Mouse (Mus musculus) adrenal gland, adult (tissue): Measurements from ENCODE around the gene Htr6.
A peak's percentile ranks its signal among the peaks of the same experiment; 100 is the strongest.

Experiments
- DNase-seq, 2 experiments: peaks; one replicate each; pipeline ENCODE4 v3.0.0; 2022 to 2023; ENCODE audit warnings: low spot score in 1 of 2; ENCODE audit not compliant: inconsistent age in 2 of 2

The Htr6 gene

GRCm38 (mm10) chr4:139088982-139089671, 13.8 kb upstream of the Htr6 start:
- DNase-seq: no peak

- no peak for DNase-seq
These were observed 11.6 kb upstream of the Htr6 start for GRCm38 (mm10) chr4:139086984-139087383.

- peak; percentile 77 to 94 for DNase-seq
These were observed 10.7 kb upstream of the Htr6 start for GRCm38 (mm10) chr4:139086037-139086436.

- DNase-seq: no peak
These were observed 10.0 kb upstream of the Htr6 start for GRCm38 (mm10) chr4:139085337-139085736.

GRCm38 (mm10) chr4:139082790-139083564, 7.6 kb upstream of the Htr6 start:
- DNase-seq: no peak

- peak; percentile 62 to 81 for DNase-seq
These were observed 6.0 kb upstream of the Htr6 start for GRCm38 (mm10) chr4:139081270-139081931.

GRCm38 (mm10) chr4:139080259-139080658, 4.9 kb upstream of the Htr6 start:
- DNase-seq: no peak

GRCm38 (mm10) chr4:139079439-139079838, 4.1 kb upstream of the Htr6 start:
- no peak for DNase-seq

- DNase-seq: peak in 1 of 2 experiments; percentile 68
These were observed 3.4 kb upstream of the Htr6 start for GRCm38 (mm10) chr4:139078726-139079125.

GRCm38 (mm10) chr4:139078313-139078712, 2.9 kb upstream of the Htr6 start:
- DNase-seq: peak in 1 of 2 experiments; percentile 70

- DNase-seq: no peak
These were observed 545 bp upstream of the Htr6 start for GRCm38 (mm10) chr4:139075915-139076314.

GRCm38 (mm10) chr4:139074060-139074459, 1.3 kb downstream of the Htr6 start:
- no peak for DNase-seq

- no peak for DNase-seq
These were observed 7.1 kb downstream of the Htr6 start for GRCm38 (mm10) chr4:139068287-139068686.

- DNase-seq: no peak
These were observed 10.5 kb downstream of the Htr6 start for GRCm38 (mm10) chr4:139064831-139065230.

GRCm38 (mm10) chr4:139059569-139059968, 15.8 kb downstream of the Htr6 start:
- DNase-seq: peak in 1 of 2 experiments; percentile 76

- no peak for DNase-seq
These were observed 17.3 kb downstream of the Htr6 start for GRCm38 (mm10) chr4:139058029-139058428.

GRCm38 (mm10) chr4:139057291-139057690, 18.1 kb downstream of the Htr6 start:
- DNase-seq: no peak

GRCm38 (mm10) chr4:139055744-139056143, 19.6 kb downstream of the Htr6 start:
- DNase-seq: no peak

GRCm38 (mm10) chr4:139055336-139055735, 20.0 kb downstream of the Htr6 start:
- DNase-seq: peak in 1 of 2 experiments; percentile 68

- DNase-seq: peak in 1 of 2 experiments; percentile 56
These were observed 21.0 kb downstream of the Htr6 start for GRCm38 (mm10) chr4:139054300-139054923.

- DNase-seq: peak; percentile 47 to 78
These were observed 22.0 kb downstream of the Htr6 start for GRCm38 (mm10) chr4:139053391-139053790.
